Mouse (Mus musculus) liver, embryonic 13.5 days (tissue): Measurements from ENCODE around the gene Zfp689. TPM values are rescaled to one million over a fixed set of nuclear protein-coding genes. Genes with fewer than 3 reads are reported as not detected.

ENCODE experiments used
- ATAC-seq: fragments of 200-750 bp; cut with Nextera tagmentation; 2 replicates; pipeline ENCODE4 v1.8.0; 2017; ENCODE audit warnings: low read depth, mild to moderate bottlenecking, moderate number of reproducible peaks, moderate library complexity
- DNase-seq: peaks from one replicate; pipeline ENCODE4 v3.0.0; 2022
- H3K27ac ChIP-seq: fragments of 300-500 bp; sonication (generic); 2 replicates; pipeline ENCODE4 v1.5.1; 2015; ENCODE audit warnings: moderate library complexity, mild to moderate bottlenecking, inconsistent platforms
- H3K27me3 ChIP-seq: fragments of 300-500 bp; sonication (generic); 2 replicates; pipeline ENCODE4 v1.6.1; 2015; ENCODE audit warnings: mild to moderate bottlenecking, inconsistent platforms
- H3K36me3 ChIP-seq: fragments of 300-500 bp; sonication (generic); 2 replicates; pipeline ENCODE4 v1.6.1; 2015; ENCODE audit warnings: mild to moderate bottlenecking, inconsistent platforms
- H3K4me1 ChIP-seq: fragments of 300-500 bp; sonication (generic); replicated peaks from 2 replicates; pipeline ENCODE4 v1.6.1; 2015; ENCODE audit warnings: inconsistent platforms
- H3K4me2 ChIP-seq: fragments of 300-500 bp; sonication (generic); 2 replicates; pipeline ENCODE4 v1.6.1; 2015; ENCODE audit warnings: inconsistent platforms, mild to moderate bottlenecking, moderate library complexity
- H3K4me3 ChIP-seq: fragments of 300-500 bp; sonication (generic); replicated peaks from 2 replicates; pipeline ENCODE4 v1.5.1; 2015; ENCODE audit warnings: mild to moderate bottlenecking, inconsistent platforms
- H3K9ac ChIP-seq: fragments of 300-500 bp; sonication (generic); 2 replicates; pipeline ENCODE4 v1.6.1; 2015; ENCODE audit warnings: mild to moderate bottlenecking, inconsistent platforms
- H3K9me3 ChIP-seq: fragments of 300-500 bp; sonication (generic); replicated peaks from 2 replicates; pipeline ENCODE4 v1.6.1; 2016; ENCODE audit warnings: inconsistent platforms
- WGBS: fragments of 180-500 bp; shearing (Covaris S2); methylation state at CpG from one replicate; pipeline ENCODE4 v1.1.7; 2015; ENCODE audit not compliant: insufficient replicate concordance; 5-methylcytosine and 5-hydroxymethylcytosine counted together
- polyA plus RNA-seq: library from polyadenylated mRNA; unstranded; fragments of >200 nt; fragmentation: Nextera tagmentation; extraction: Ambion mirVana; gene quantifications from 2 replicates; pipeline ENCODE4 v1.2.1, GENCODE M21; 2015

Zfp689 gene
- polyA plus RNA-seq, 1 experiment from 2014 or later, result 2.2 TPM

GRCm38 (mm10) chr7:127477687-127478634 is 29.0 kb upstream of the Zfp689 start:
- Histone ChIP-seq H3K36me3 (peaks cover 66% of the 10 kb centered on the region), H3K4me2 (peak overlapping the region; percentile 90), H3K4me1 (peaks cover 51% of the 10 kb centered on the region), H3K27me3 (no peaks in the 10 kb centered on the region), H3K27ac (peak overlapping the region; percentile 93), H3K9ac (peak overlapping the region; percentile 98), H3K4me3 (peak overlapping the region; percentile 97), H3K9me3 (no peaks in the 10 kb centered on the region)
- ATAC-seq, result peak; percentile 94
- WGBS, result under 1% methylated on average over 50 of the region's 50 CpGs
- peak; percentile 100 for DNase-seq

- peak overlapping the region; percentile 89 for H3K4me2 ChIP-seq
- whole genome bisulfite sequencing, result 70% methylated on average over 4 of the region's 4 CpGs
- H3K4me1 ChIP-seq, result peaks cover 60% of the 10 kb centered on the region
- no peak for DNase-seq
- ATAC-seq, result no peak
- no peaks in the 10 kb centered on the region for H3K27me3 ChIP-seq
- H3K27ac ChIP-seq, result peak overlapping the region; percentile 93
- H3K9me3 ChIP-seq, result no peaks in the 10 kb centered on the region
- H3K9ac ChIP-seq, result peak overlapping the region; percentile 74
- H3K4me3 ChIP-seq, result peak overlapping the region; percentile 97
- peaks cover 61% of the 10 kb centered on the region for H3K36me3 ChIP-seq
Measured at GRCm38 (mm10) chr7:127476855-127477254, 27.9 kb upstream of the Zfp689 start.

- Histone ChIP-seq H3K4me3 (peak overlapping the region; percentile 97), H3K4me2 (peak overlapping the region; percentile 89), H3K36me3 (peaks cover 57% of the 10 kb centered on the region), H3K4me1 (peaks cover 57% of the 10 kb centered on the region), H3K9me3 (no peaks in the 10 kb centered on the region), H3K9ac (peak overlapping the region; percentile 74), H3K27me3 (no peaks in the 10 kb centered on the region), H3K27ac (peak overlapping the region; percentile 93; the same call in 1 of the 2 replicates)
- ATAC-seq (no peak), DNase-seq (no peak)
- WGBS, result 90% methylated on average over 11 of the region's 11 CpGs
Measured at GRCm38 (mm10) chr7:127476336-127476735, 27.4 kb upstream of the Zfp689 start.

- Histone ChIP-seq H3K27me3 (no peaks in the 10 kb centered on the region), H3K4me2 (no peak overlapping the region), H3K9ac (no peak overlapping the region), H3K27ac (no peak overlapping the region), H3K4me3 (no peak overlapping the region), H3K4me1 (peaks cover 46% of the 10 kb centered on the region), H3K36me3 (peaks cover 49% of the 10 kb centered on the region), H3K9me3 (no peaks in the 10 kb centered on the region)
- ATAC-seq (no peak), DNase-seq (no peak)
- 89% methylated on average over 11 of the region's 11 CpGs for WGBS
Measured at GRCm38 (mm10) chr7:127475186-127475740, 26.3 kb upstream of the Zfp689 start.

- WGBS, result 77% methylated on average over 6 of the region's 6 CpGs
Measured at GRCm38 (mm10) chr7:127474378-127475070, 25.6 kb upstream of the Zfp689 start.

GRCm38 (mm10) chr7:127473705-127474104 is 24.7 kb upstream of the Zfp689 start:
- no peaks in the 10 kb centered on the region for H3K27me3 ChIP-seq
- DNase-seq (no peak), ATAC-seq (no peak)
- no peak overlapping the region for H3K27ac ChIP-seq
- no peak overlapping the region for H3K4me2 ChIP-seq
- H3K4me1 ChIP-seq, result peaks cover 49% of the 10 kb centered on the region
- 85% methylated on average over 5 of the region's 5 CpGs for WGBS
- no peak overlapping the region for H3K4me3 ChIP-seq
- no peaks in the 10 kb centered on the region for H3K9me3 ChIP-seq
- no peak overlapping the region for H3K9ac ChIP-seq
- peaks cover 49% of the 10 kb centered on the region for H3K36me3 ChIP-seq

More at GRCm38 (mm10) chr7:127474378-127475070, 25.6 kb upstream of the Zfp689 start:
- H3K9ac ChIP-seq, result no peak overlapping the region
- H3K4me2 ChIP-seq, result no peak overlapping the region
- DNase-seq (no peak), ATAC-seq (no peak)
- H3K9me3 ChIP-seq, result no peaks in the 10 kb centered on the region
- no peaks in the 10 kb centered on the region for H3K27me3 ChIP-seq
- no peak overlapping the region for H3K4me3 ChIP-seq
- H3K27ac ChIP-seq, result no peak overlapping the region
- H3K36me3 ChIP-seq, result peaks cover 49% of the 10 kb centered on the region
- peaks cover 46% of the 10 kb centered on the region for H3K4me1 ChIP-seq

- Histone ChIP-seq H3K9ac (peak overlapping the region; percentile 97), H3K36me3 (peaks cover 64% of the 10 kb centered on the region), H3K27ac (peak overlapping the region; percentile 98), H3K4me1 (peaks cover 45% of the 10 kb centered on the region), H3K9me3 (no peaks in the 10 kb centered on the region), H3K4me3 (peak overlapping the region; percentile 90), H3K27me3 (no peaks in the 10 kb centered on the region), H3K4me2 (peak overlapping the region; percentile 93)
- no peak for ATAC-seq
- no peak for DNase-seq
- WGBS, result 4% methylated on average over 7 of the region's 7 CpGs
Measured at GRCm38 (mm10) chr7:127472060-127472459, 23.1 kb upstream of the Zfp689 start.

- Histone ChIP-seq H3K36me3 (peaks cover 63% of the 10 kb centered on the region), H3K27ac (peak overlapping the region; percentile 98), H3K9me3 (no peaks in the 10 kb centered on the region), H3K4me3 (peak overlapping the region; percentile 90), H3K27me3 (no peaks in the 10 kb centered on the region), H3K4me1 (peaks cover 41% of the 10 kb centered on the region), H3K9ac (peak overlapping the region; percentile 97), H3K4me2 (peak overlapping the region; percentile 93)
- 0% methylated on average over 24 of the region's 25 CpGs for WGBS
- DNase-seq (peak; percentile 55), ATAC-seq (peak; percentile 44)
Measured at GRCm38 (mm10) chr7:127471646-127472010, 22.7 kb upstream of the Zfp689 start.

- DNase-seq (peak; percentile 88), ATAC-seq (peak; percentile 91)
- peaks cover 36% of the 10 kb centered on the region for H3K4me1 ChIP-seq
- under 1% methylated on average over 46 of the region's 46 CpGs for WGBS
- peak overlapping the region; percentile 93 for H3K4me2 ChIP-seq
- H3K9ac ChIP-seq, result peak overlapping the region; percentile 97
- no peaks in the 10 kb centered on the region for H3K9me3 ChIP-seq
- peak overlapping the region; percentile 98 for H3K27ac ChIP-seq
- peaks cover 62% of the 10 kb centered on the region for H3K36me3 ChIP-seq
- peak overlapping the region; percentile 90 for H3K4me3 ChIP-seq
- H3K27me3 ChIP-seq, result no peaks in the 10 kb centered on the region
Measured at GRCm38 (mm10) chr7:127470743-127471645, 22.0 kb upstream of the Zfp689 start.

GRCm38 (mm10) chr7:127470011-127470715 is 21.2 kb upstream of the Zfp689 start:
- Histone ChIP-seq H3K27me3 (no peaks in the 10 kb centered on the region), H3K4me2 (peak overlapping the region; percentile 93), H3K9ac (peak overlapping the region; percentile 97), H3K9me3 (no peaks in the 10 kb centered on the region), H3K27ac (peak overlapping the region; percentile 98), H3K36me3 (peaks cover 61% of the 10 kb centered on the region), H3K4me3 (peak overlapping the region; percentile 90), H3K4me1 (peaks cover 38% of the 10 kb centered on the region)
- DNase-seq (no peak), ATAC-seq (peak; percentile 30)
- 9% methylated on average over 10 of the region's 10 CpGs for WGBS
